Mouse (Mus musculus): ENCODE measurements at regions not wholly inside any gene's neighbourhood (a gene's known extent, or its start where the extent isn't known, plus 50 kb on each side); places are given as distances from the start of the nearest gene placed in this dataset.

DNA sequence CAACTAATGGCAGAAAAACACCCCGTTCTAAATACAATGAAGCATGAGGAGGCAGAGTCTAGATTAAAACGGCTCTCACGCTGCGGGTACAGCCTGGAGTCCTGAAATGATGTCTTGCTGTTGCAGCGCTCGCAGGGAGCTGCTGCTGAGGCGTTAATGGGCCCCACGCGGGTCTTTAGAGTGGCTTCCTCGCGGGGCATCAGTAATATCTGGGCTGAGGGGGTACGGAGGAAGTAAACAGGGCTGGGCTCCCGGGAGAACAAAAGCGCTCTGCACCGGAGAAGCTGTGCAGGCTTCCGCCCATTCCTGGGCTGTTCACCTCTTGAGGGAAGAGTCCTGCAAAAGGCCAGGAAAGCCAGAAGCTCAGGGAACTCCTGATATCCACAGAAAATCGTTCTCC is 135.4 kb downstream of the Rps29 start:
- TF ChIP-seq POLR2A (IDR thresholded peaks at IDR 0.05; ENCODE audit: borderline replicate concordance, extremely low read depth, low read depth, low read length) (no peak), CTCF (IDR thresholded peaks at IDR 0.05; ENCODE audit: insufficient read depth, low read length) (no peak)
